Mouse (Mus musculus): ENCODE measurements around the gene Ttf2. TPM values are rescaled to one million over a fixed set of nuclear protein-coding genes. Genes with fewer than 3 reads are reported as not detected.

Gene Ttf2
- total and polyA plus RNA-seq, 2 experiments from 2014 or later, result 2.0 to 2.3 TPM

DNA sequence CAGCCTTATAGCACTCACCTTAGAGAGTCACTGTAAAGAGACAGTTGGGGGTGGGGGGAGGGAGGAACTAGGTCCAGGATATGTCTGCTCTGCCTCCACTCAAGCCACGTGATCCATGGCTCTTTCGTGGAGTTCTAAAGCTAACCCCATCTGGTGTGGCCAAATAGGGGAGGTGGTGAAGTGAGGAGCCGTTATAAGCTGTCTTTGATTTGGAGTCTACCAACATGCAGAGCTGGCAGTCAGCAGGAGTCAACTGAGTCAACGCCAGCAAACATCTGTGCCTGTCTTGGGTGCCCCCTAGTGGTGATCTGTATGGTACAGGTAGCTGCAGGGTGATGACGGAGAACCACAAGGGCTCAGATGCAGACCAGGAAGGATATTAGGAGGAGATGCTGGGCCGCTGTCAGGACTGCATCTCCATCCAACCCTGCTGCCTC, 29.5 kb upstream of the Ttf2 start:
- ATAC-seq, result peak; percentile 43; the same call in 1 of the 2 replicates
- H3K4me2 ChIP-seq (ENCODE audit: low read depth), result no peak overlapping the region
- no peaks in the 10 kb centered on the region for H3K36me3 ChIP-seq (ENCODE audit: insufficient read depth)
- peak; percentile 71 for TF ChIP-seq CTCF (IDR thresholded peaks at IDR 0.05; ENCODE audit: low read depth)
- no peak overlapping the region for H3K27ac ChIP-seq (ENCODE audit: low read depth, low read length)
- 16% methylated on average over 6 of the region's 6 CpGs for WGBS
- no peak overlapping the region for H3K4me3 ChIP-seq (ENCODE audit: low read depth, low read length)
- no peaks in the 10 kb centered on the region for H3K27me3 ChIP-seq (ENCODE audit: insufficient read depth, low read length)
- no peak overlapping the region for H3K9ac ChIP-seq
- no peaks in the 10 kb centered on the region for H3K9me3 ChIP-seq (ENCODE audit: low read length)
- peak; percentile 59 for DNase-seq
- H3K4me1 ChIP-seq (ENCODE audit: insufficient read depth), result no peaks in the 10 kb centered on the region

DNA sequence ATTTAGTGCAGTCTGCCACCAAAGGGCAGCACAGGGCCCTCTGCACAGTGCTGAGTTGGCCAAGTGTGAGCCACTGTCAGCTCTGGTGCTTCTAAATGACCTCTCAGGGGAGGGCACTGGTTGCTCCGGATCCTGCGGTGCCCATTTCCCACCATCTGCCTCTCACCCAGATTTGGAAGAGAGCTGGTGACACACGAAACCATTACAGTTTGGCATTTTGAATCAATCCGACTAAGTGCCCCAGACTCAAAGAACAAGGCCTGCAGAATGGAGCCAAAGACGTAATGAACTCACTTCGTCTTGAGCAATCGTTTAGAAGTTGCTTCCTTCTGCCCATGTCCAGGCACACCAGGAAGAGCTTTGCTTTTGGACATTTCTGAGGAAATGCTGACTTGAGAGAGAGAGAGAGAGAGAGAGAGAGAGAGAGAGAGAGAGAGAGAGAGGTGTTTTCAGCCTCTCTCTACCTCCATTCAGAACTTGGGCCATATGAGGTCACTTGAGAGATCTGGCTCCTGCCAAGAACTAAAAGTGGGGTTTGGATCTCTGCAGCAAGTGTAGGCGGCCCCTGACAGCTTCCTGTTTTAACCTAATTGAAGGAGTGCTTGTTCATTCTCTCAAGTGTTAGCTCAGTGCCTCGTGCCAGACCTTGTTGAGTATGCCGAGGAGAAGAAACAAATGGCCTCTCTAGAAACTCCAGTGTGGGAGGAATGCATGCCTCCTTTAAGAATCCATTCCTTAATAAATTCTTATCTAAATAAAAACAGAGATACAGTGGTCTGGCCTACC, 28.5 kb upstream of the Ttf2 start:
- Histone ChIP-seq H3K9me3 (ENCODE audit: low read length) (no peaks in the 10 kb centered on the region), H3K4me1 (ENCODE audit: insufficient read depth) (no peaks in the 10 kb centered on the region), H3K9ac (no peak overlapping the region), H3K4me2 (ENCODE audit: low read depth) (no peak overlapping the region), H3K27ac (ENCODE audit: low read depth, low read length) (no peak overlapping the region), H3K4me3 (ENCODE audit: low read depth, low read length) (no peak overlapping the region), H3K36me3 (ENCODE audit: insufficient read depth) (no peaks in the 10 kb centered on the region), H3K27me3 (ENCODE audit: insufficient read depth, low read length) (no peaks in the 10 kb centered on the region)
- no peak for TF ChIP-seq CTCF (IDR thresholded peaks at IDR 0.05; ENCODE audit: low read depth)
- no peak for DNase-seq
- peak; percentile 43 for ATAC-seq
- WGBS, result 59% methylated on average over 10 of the region's 10 CpGs

DNA sequence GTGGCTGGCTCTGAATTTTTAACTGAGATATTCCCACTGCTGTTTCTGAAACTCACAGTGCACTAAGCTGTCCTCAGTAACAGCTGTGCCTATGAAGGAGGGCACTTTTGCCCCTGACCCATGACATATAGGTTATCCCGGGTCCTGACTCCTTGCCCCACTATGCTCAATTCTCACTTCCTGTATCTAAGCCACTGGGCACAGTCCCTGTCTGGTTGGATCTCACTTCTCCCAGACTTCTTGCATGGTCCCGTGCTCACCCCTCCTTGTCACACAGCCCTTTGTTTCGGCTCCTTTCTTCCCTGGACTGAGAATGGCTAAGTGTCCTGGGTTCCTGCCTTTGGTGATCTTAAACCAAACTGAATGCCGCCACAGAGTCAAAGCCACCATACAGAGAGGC, 24.8 kb upstream of the Ttf2 start:
- no peak overlapping the region for H3K27ac ChIP-seq (ENCODE audit: low read depth, low read length)
- no peaks in the 10 kb centered on the region for H3K36me3 ChIP-seq (ENCODE audit: insufficient read depth)
- no peaks in the 10 kb centered on the region for H3K9me3 ChIP-seq (ENCODE audit: low read length)
- H3K4me2 ChIP-seq (ENCODE audit: low read depth), result no peak overlapping the region
- WGBS, result 68% methylated on average over 4 of the region's 4 CpGs
- no peak overlapping the region for H3K9ac ChIP-seq
- ATAC-seq (no peak), DNase-seq (no peak)
- H3K4me1 ChIP-seq (ENCODE audit: insufficient read depth), result no peaks in the 10 kb centered on the region
- H3K4me3 ChIP-seq (ENCODE audit: low read depth, low read length), result no peak overlapping the region
- no peak for TF ChIP-seq CTCF (IDR thresholded peaks at IDR 0.05; ENCODE audit: low read depth)
- H3K27me3 ChIP-seq (ENCODE audit: insufficient read depth, low read length), result no peaks in the 10 kb centered on the region

DNA sequence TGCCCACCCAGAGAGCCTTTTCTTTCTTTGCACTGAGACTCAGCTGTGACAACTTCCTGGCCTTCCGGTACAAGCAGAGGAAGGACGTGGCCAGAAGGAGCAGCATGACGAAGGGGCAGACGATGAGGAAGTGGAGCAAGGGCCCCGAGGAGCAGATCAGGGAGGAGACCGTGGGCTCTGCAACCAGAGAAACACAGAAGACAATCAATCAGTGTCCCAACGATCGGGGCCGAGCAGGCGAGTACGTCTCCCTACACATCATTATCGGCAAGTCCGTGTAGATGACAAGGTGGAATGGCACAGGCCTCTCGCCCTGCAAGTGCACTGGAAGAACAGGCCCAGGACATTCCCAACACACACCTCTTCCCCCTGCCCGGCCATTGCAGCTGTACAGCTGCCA, 24.3 kb upstream of the Ttf2 start:
- 88% methylated on average over 15 of the region's 15 CpGs for WGBS
- no peak for TF ChIP-seq CTCF (IDR thresholded peaks at IDR 0.05; ENCODE audit: low read depth)
- DNase-seq, result no peak
- H3K4me3 ChIP-seq (ENCODE audit: low read depth, low read length), result no peak overlapping the region
- H3K27ac ChIP-seq (ENCODE audit: low read depth, low read length), result no peak overlapping the region
- no peaks in the 10 kb centered on the region for H3K36me3 ChIP-seq (ENCODE audit: insufficient read depth)
- H3K9me3 ChIP-seq (ENCODE audit: low read length), result no peaks in the 10 kb centered on the region
- no peaks in the 10 kb centered on the region for H3K4me1 ChIP-seq (ENCODE audit: insufficient read depth)
- no peaks in the 10 kb centered on the region for H3K27me3 ChIP-seq (ENCODE audit: insufficient read depth, low read length)
- no peak for ATAC-seq
- H3K9ac ChIP-seq, result no peak overlapping the region
- H3K4me2 ChIP-seq (ENCODE audit: low read depth), result no peak overlapping the region

DNA sequence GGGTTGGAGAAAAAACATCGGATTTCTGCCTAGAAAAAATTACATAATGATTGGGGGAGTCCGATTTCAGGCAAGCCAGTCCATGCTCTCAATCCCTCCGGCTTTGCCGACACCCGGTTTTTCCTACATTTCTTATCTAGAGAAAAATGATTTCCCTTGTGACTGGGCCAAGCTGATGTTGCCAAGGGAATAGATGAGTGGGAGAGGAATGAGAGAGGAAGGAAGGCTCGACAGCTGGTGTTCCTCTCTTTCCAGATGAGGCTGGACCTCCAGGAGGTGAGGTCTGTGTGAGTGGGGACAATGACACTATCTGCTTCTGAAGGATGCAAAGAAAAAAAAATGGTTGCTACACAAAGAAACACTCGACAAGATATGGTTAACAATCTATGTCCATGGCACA, 23.7 kb upstream of the Ttf2 start:
- no peak overlapping the region for H3K27ac ChIP-seq (ENCODE audit: low read depth, low read length)
- TF ChIP-seq CTCF (IDR thresholded peaks at IDR 0.05; ENCODE audit: low read depth), result no peak
- ATAC-seq, result no peak
- no peaks in the 10 kb centered on the region for H3K36me3 ChIP-seq (ENCODE audit: insufficient read depth)
- DNase-seq, result no peak
- H3K9ac ChIP-seq, result no peak overlapping the region
- H3K4me2 ChIP-seq (ENCODE audit: low read depth), result no peak overlapping the region
- H3K4me1 ChIP-seq (ENCODE audit: insufficient read depth), result no peaks in the 10 kb centered on the region
- H3K27me3 ChIP-seq (ENCODE audit: insufficient read depth, low read length), result no peaks in the 10 kb centered on the region
- WGBS, result 81% methylated on average over 7 of the region's 7 CpGs
- no peaks in the 10 kb centered on the region for H3K9me3 ChIP-seq (ENCODE audit: low read length)
- no peak overlapping the region for H3K4me3 ChIP-seq (ENCODE audit: low read depth, low read length)

DNA sequence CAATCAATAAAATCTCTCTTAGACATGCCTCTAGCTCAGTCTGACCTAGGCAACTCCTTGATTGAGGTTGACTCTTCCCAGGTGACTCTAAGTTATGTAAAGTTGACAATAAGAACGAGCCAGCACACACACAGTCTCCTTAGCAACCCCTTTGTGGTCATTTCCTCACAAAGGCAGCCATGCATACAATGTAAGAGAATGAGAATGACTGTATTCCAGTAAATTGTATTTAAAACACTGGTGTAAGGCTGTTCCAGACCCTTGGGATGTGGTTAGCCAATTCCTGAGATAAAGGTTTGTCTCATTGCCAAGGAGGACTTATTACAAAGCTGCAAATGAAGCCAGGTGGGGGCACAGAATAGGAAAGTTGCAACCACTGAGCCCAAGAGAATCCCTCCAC, 20.8 kb upstream of the Ttf2 start:
- H3K27ac ChIP-seq (ENCODE audit: low read depth, low read length), result no peak overlapping the region
- TF ChIP-seq CTCF (IDR thresholded peaks at IDR 0.05; ENCODE audit: low read depth), result no peak
- H3K9ac ChIP-seq, result no peak overlapping the region
- ATAC-seq, result no peak
- no peak overlapping the region for H3K4me3 ChIP-seq (ENCODE audit: low read depth, low read length)
- H3K9me3 ChIP-seq (ENCODE audit: low read length), result no peaks in the 10 kb centered on the region
- H3K36me3 ChIP-seq (ENCODE audit: insufficient read depth), result no peaks in the 10 kb centered on the region
- no peak for DNase-seq
- H3K4me1 ChIP-seq (ENCODE audit: insufficient read depth), result no peaks in the 10 kb centered on the region
- no peaks in the 10 kb centered on the region for H3K27me3 ChIP-seq (ENCODE audit: insufficient read depth, low read length)
- no peak overlapping the region for H3K4me2 ChIP-seq (ENCODE audit: low read depth)
- WGBS, result 27% methylated on average over 1 of the region's 1 CpGs

DNA sequence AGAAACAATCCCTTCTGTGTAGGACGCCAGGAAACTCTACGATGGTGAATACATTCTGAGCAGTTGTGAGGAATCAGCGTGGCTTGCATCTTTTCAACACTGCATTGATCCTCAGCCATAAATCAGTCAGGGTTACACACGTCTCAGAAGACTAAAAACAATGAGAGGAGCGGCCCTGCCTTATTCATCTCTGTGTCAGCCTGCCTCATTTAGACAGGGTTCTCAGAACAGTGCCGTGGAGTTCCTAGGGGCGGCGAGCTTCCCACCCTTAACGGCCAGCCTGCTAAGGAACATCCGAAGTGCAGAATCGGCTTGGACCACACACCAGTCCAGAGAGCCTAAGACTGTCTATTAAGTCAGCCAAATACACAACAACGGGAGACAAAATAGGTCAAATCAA, 20.0 kb upstream of the Ttf2 start:
- Histone ChIP-seq H3K4me3 (ENCODE audit: low read depth, low read length) (no peak overlapping the region), H3K4me2 (ENCODE audit: low read depth) (no peak overlapping the region), H3K4me1 (ENCODE audit: insufficient read depth) (no peaks in the 10 kb centered on the region), H3K36me3 (ENCODE audit: insufficient read depth) (no peaks in the 10 kb centered on the region), H3K9me3 (ENCODE audit: low read length) (no peaks in the 10 kb centered on the region), H3K9ac (no peak overlapping the region), H3K27ac (ENCODE audit: low read depth, low read length) (no peak overlapping the region), H3K27me3 (ENCODE audit: insufficient read depth, low read length) (no peaks in the 10 kb centered on the region)
- TF ChIP-seq CTCF (IDR thresholded peaks at IDR 0.05; ENCODE audit: low read depth), result no peak
- DNase-seq (no peak), ATAC-seq (no peak)
- 32% methylated on average over 12 of the region's 12 CpGs for WGBS

All from forebrain, postnatal 0 days (tissue).